ENCODE assay signal across 12 mouse cellular contexts in the genomic region with DNA sequence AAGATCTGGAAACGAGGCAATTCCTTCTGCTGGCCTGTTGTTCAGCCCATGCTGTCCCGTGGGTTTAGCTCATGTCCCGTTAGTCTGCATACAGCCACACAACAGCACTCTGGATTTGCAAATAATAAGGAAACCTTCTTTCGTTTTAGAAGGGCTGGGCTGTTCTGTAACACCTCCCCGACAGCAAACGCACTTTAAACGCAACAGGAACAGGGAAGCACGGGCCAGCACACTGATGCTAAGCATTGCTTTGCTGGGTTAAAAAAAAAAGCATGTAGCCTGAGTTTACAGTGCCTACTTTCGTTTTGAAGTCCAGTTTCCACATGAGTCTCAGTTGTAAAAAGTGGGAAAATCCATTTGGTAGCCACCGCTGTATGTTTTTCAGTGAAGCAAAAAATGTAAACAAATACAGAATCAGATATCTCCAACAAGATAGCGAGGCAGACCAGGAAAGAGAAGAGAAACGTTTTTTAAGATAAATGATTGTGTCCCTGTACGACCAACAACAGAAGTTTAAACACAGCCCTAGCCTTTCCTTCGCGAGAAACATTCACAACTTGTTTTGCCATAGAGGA. TPM values are rescaled to one million over a fixed set of nuclear protein-coding genes. Genes with fewer than 3 reads are reported as not detected.
A peak's percentile ranks its signal among the peaks of the same experiment; 100 is the strongest.
DNase-seq lines count a peak whose midpoint lies in the region; ATAC-seq and TF ChIP-seq lines count a peak whose summit lies in the region.
"Had no signal": no experiment of that assay in that cellular context is flagged by ENCODE, and none has a peak within 500 bp of the region (broad histone marks: within the 10 kb centered on the region; RNA-seq: fewer than 3 reads in every experiment).

No protein-coding gene starts in this region.

- no peak for DNase-seq in gastrocnemius, adult 2 months
- no peak for DNase-seq in gastrocnemius, postnatal 25 days
- DNase-seq in lung, postnatal 0 days (ENCODE audit: low spot score): peak; percentile 43
- no peak for DNase-seq in lung, postnatal 25 days (ENCODE audit: low spot score)
- no peak for DNase-seq in limb, embryonic 14.5 days (ENCODE audit: low spot score)
- no peak for DNase-seq in left cerebral cortex, postnatal 10 days (ENCODE audit: extremely low spot score in 1 of 2, low spot score in 2 of 2)
- no peak for DNase-seq in urinary bladder, postnatal 4 days (ENCODE audit: low spot score in 2 of 2)
- DNase-seq: cerebellum, adult 18-20 months; heart, postnatal 36 days; right cerebral cortex, postnatal 4 days had no signal

- TF ChIP-seq CTCF in gastrocnemius, adult 2 months (IDR thresholded peaks at IDR 0.05): no peak
- TF ChIP-seq CTCF in lung, postnatal 0 days (IDR thresholded peaks at IDR 0.05): no peak

- no peaks in the 10 kb centered on the region for H3K4me1 ChIP-seq in lung, postnatal 0 days (ENCODE audit: insufficient read depth, low read depth, low read length)
- peaks cover 14% of the 10 kb centered on the region for H3K4me1 ChIP-seq in limb, embryonic 14.5 days (ENCODE audit: control insufficient read depth, insufficient read depth, low read length)
- H3K4me1 ChIP-seq in stomach, embryonic 15.5 days: no peaks in the 10 kb centered on the region

- H3K36me3 ChIP-seq in lung, postnatal 0 days (ENCODE audit: insufficient read depth, low read length): no peaks in the 10 kb centered on the region
- H3K36me3 ChIP-seq in limb, embryonic 14.5 days (ENCODE audit: control insufficient read depth, insufficient read depth, low read length): no peaks in the 10 kb centered on the region
- no peaks in the 10 kb centered on the region for H3K36me3 ChIP-seq in stomach, embryonic 15.5 days

- TF ChIP-seq POLR2A in limb, embryonic 14.5 days (IDR thresholded peaks at IDR 0.05; ENCODE audit: borderline replicate concordance, extremely low read depth, insufficient read depth, insufficient read length): no peak

- intact Hi-C loops in gastrocnemius, adult 2 months (cut with DNase I): no loop called here
- intact Hi-C loops in left cerebral cortex, postnatal 10 days (cut with DNase I): no loop called here

- WGBS in lung, postnatal 0 days: 24% methylated on average over 15 of the region's 15 CpGs
- WGBS in limb, embryonic 14.5 days: 55% methylated on average over 15 of the region's 15 CpGs
- 38% methylated on average over 15 of the region's 15 CpGs for WGBS in stomach, embryonic 15.5 days

- H3K27me3 ChIP-seq in lung, postnatal 0 days (replicated peaks; ENCODE audit: insufficient read depth, low read length): no peaks in the 10 kb centered on the region
- no peaks in the 10 kb centered on the region for H3K27me3 ChIP-seq in limb, embryonic 14.5 days (ENCODE audit: control insufficient read depth, insufficient read depth, low read length)
- H3K27me3 ChIP-seq in stomach, embryonic 15.5 days (replicated peaks): no peaks in the 10 kb centered on the region

- H3K9ac ChIP-seq in lung, postnatal 0 days (replicated peaks; ENCODE audit: low read depth): no peak overlapping the region
- no peak overlapping the region for H3K9ac ChIP-seq in limb, embryonic 14.5 days (ENCODE audit: low read depth, low read length, severe bottlenecking)
- H3K9ac ChIP-seq in stomach, embryonic 15.5 days: no peak overlapping the region

- peak; percentile 35; the same call in 1 of the 2 replicates for ATAC-seq in lung, postnatal 0 days
- ATAC-seq in limb, embryonic 14.5 days (ENCODE audit: low FRiP score, low read depth): no peak
- no peak for ATAC-seq in stomach, embryonic 15.5 days (ENCODE audit: insufficient read depth, low FRiP score, low read depth)

- H3K4me2 ChIP-seq in lung, postnatal 0 days (replicated peaks; ENCODE audit: low read depth, low read length): peak overlapping the region; percentile 50
- H3K4me2 ChIP-seq in limb, embryonic 14.5 days (replicated peaks; ENCODE audit: low read depth, low read length, severe bottlenecking): peak overlapping the region; percentile 20
- H3K4me2 ChIP-seq in stomach, embryonic 15.5 days: peak overlapping the region; percentile 31

- no peaks in the 10 kb centered on the region for H3K9me3 ChIP-seq in lung, postnatal 0 days (ENCODE audit: low read length)
- no peaks in the 10 kb centered on the region for H3K9me3 ChIP-seq in limb, embryonic 14.5 days (ENCODE audit: control insufficient read depth, low read length)
- no peaks in the 10 kb centered on the region for H3K9me3 ChIP-seq in stomach, embryonic 15.5 days

- no peak for TF ChIP-seq EP300 in lung, postnatal 0 days (IDR thresholded peaks at IDR 0.05)

- H3K4me3 ChIP-seq in gastrocnemius, adult 2 months: peak overlapping the region; percentile 49
- peak overlapping the region; percentile 27 for H3K4me3 ChIP-seq in lung, postnatal 0 days (ENCODE audit: low read depth, low read length)
- no peak overlapping the region for H3K4me3 ChIP-seq in limb, embryonic 14.5 days (replicated peaks; ENCODE audit: low read length)
- H3K4me3 ChIP-seq in stomach, embryonic 15.5 days (replicated peaks): no peak overlapping the region
- H3K4me3 ChIP-seq: erythroblast, embryonic 14.5 days had no signal

- H3K27ac ChIP-seq in gastrocnemius, adult 2 months: 0 out of 2 replicates have a peak overlapping the region, but pooled peaks have one; percentile 12
- H3K27ac ChIP-seq in lung, postnatal 0 days (ENCODE audit: low read length): peak overlapping the region; percentile 16; the same call in 1 of the 2 replicates
- peak overlapping the region; percentile 69 for H3K27ac ChIP-seq in limb, embryonic 14.5 days (replicated peaks; ENCODE audit: low read depth, low read length)
- H3K27ac ChIP-seq in stomach, embryonic 15.5 days: no peak overlapping the region

RNA-seq across cellular contexts. Expression of a gene that starts 56.6 kb away (rescaled TPM):
- 1 to 10 TPM; 1.4 to 2.5 TPM for total RNA-seq in gastrocnemius, adult 2 months (2021)
- 1 to 10 TPM; 1.6 to 2.9 TPM for total RNA-seq in gastrocnemius, postnatal 25 days (2021)
- polyA plus RNA-seq in lung, postnatal 0 days (2015; fragmentation: Nextera tagmentation; extraction: Ambion mirVana): 7.5 TPM in 2 replicates
- 6.0 and 9.8 TPM in 2 replicates for polyA plus RNA-seq in limb, embryonic 14.5 days (2012; rRNA removed)
- 8.0 and 10.1 TPM in 2 replicates for polyA plus RNA-seq in limb, embryonic 14.5 days (2014; fragmentation: Nextera tagmentation; extraction: Ambion mirVana)
- 10.7 and 11.8 TPM in 2 replicates for polyA plus RNA-seq in stomach, embryonic 15.5 days (2015; fragmentation: Nextera tagmentation; extraction: Ambion mirVana)
- total RNA-seq in left cerebral cortex, postnatal 10 days (2021): 1 to 10 TPM; 8.7 to 9.4 TPM

Comparison
In these comparisons a context has a peak if more than half of its experiments do, and no peak if none do; other contexts are left out.
1. H3K4me3 ChIP-seq: peak in gastrocnemius, adult 2 months (single experiment) and lung, postnatal 0 days (single experiment); none in limb, embryonic 14.5 days (single experiment) and stomach, embryonic 15.5 days (single experiment).
2. Peak in every context shown above with its lines, with median percentiles within 50 percentile points of each other: H3K4me2 ChIP-seq.